Mouse (Mus musculus) heart, embryonic 13.5 days (tissue): ENCODE results near the gene Pak4. TPM values are rescaled to one million over a fixed set of nuclear protein-coding genes. Genes with fewer than 3 reads are reported as not detected.

Experiments
- ATAC-seq: fragments of 200-750 bp; cut with Nextera tagmentation; 2 replicates; pipeline ENCODE4 v1.8.0; 2017; ENCODE audit warnings: moderate TSS enrichment; ENCODE audit not compliant: insufficient number of reproducible peaks, low FRiP score, low TSS enrichment; ENCODE audit errors: extremely low read depth
- H3K27ac ChIP-seq: fragments of 300-500 bp; sonication (generic); replicated peaks from 2 replicates; pipeline ENCODE4 v1.5.1; 2015; ENCODE audit warnings: moderate library complexity, mild to moderate bottlenecking, inconsistent platforms
- H3K27me3 ChIP-seq: fragments of 300-500 bp; sonication (generic); replicated peaks from 2 replicates; pipeline ENCODE4 v1.6.1; 2015; ENCODE audit warnings: mild to moderate bottlenecking, inconsistent platforms
- H3K36me3 ChIP-seq: fragments of 300-500 bp; sonication (generic); 2 replicates; pipeline ENCODE4 v1.6.1; 2015; ENCODE audit warnings: mild to moderate bottlenecking, inconsistent platforms
- H3K4me1 ChIP-seq: fragments of 300-500 bp; sonication (generic); 2 replicates; pipeline ENCODE4 v1.6.1; 2015; ENCODE audit warnings: inconsistent platforms
- H3K4me2 ChIP-seq: fragments of 300-500 bp; sonication (generic); 2 replicates; pipeline ENCODE4 v1.6.1; 2015; ENCODE audit warnings: inconsistent platforms, mild to moderate bottlenecking, moderate library complexity
- H3K4me3 ChIP-seq: fragments of 300-500 bp; sonication (generic); 2 replicates; pipeline ENCODE4 v1.5.1; 2015; ENCODE audit warnings: moderate library complexity, mild to moderate bottlenecking, inconsistent platforms
- H3K9ac ChIP-seq: fragments of 300-500 bp; sonication (generic); 2 replicates; pipeline ENCODE4 v1.6.1; 2015; ENCODE audit warnings: inconsistent platforms, mild to moderate bottlenecking, moderate library complexity
- H3K9me3 ChIP-seq: fragments of 300-500 bp; sonication (generic); 2 replicates; pipeline ENCODE4 v1.6.1; 2016; ENCODE audit warnings: inconsistent platforms
- WGBS: fragments of 180-500 bp; shearing (Covaris S2); methylation state at CpG from one replicate; pipeline ENCODE4 v1.1.7; 2015; ENCODE audit warnings: mixed read lengths; 5-methylcytosine and 5-hydroxymethylcytosine counted together
- polyA plus RNA-seq: library from polyadenylated mRNA; unstranded; fragments of >200 nt; fragmentation: Nextera tagmentation; extraction: Ambion mirVana; gene quantifications from 2 replicates; pipeline ENCODE4 v1.2.1, GENCODE M21; 2015

The Pak4 gene
- polyA plus RNA-seq, 1 experiment from 2014 or later: 27.9 TPM

- H3K4me3 ChIP-seq: no peak overlapping the region
- no peak overlapping the region for H3K27ac ChIP-seq
- H3K9ac ChIP-seq: no peak overlapping the region
- no peaks in the 10 kb centered on the region for H3K27me3 ChIP-seq
- no peak overlapping the region for H3K4me2 ChIP-seq
- peaks cover 93% of the 10 kb centered on the region for H3K4me1 ChIP-seq
- ATAC-seq: no peak
- H3K9me3 ChIP-seq: no peaks in the 10 kb centered on the region
- 83% methylated on average over 11 of the region's 11 CpGs for WGBS
- 0 out of 2 replicates have a peak, but pooled peaks cover under 1% of the 10 kb centered on the region for H3K36me3 ChIP-seq
Measured at GRCm38 (mm10) chr7:28575597-28575996, 22.4 kb downstream of the Pak4 start.

GRCm38 (mm10) chr7:28573236-28573635 is 24.7 kb downstream of the Pak4 start:
- H3K4me3 ChIP-seq: no peak overlapping the region
- H3K9ac ChIP-seq: no peak overlapping the region
- no peak overlapping the region for H3K4me2 ChIP-seq
- no peak for ATAC-seq
- no peaks in the 10 kb centered on the region for H3K27me3 ChIP-seq
- no peaks in the 10 kb centered on the region for H3K9me3 ChIP-seq
- WGBS: 89% methylated on average over 3 of the region's 3 CpGs
- peaks cover 11% of the 10 kb centered on the region for H3K36me3 ChIP-seq
- no peak overlapping the region for H3K27ac ChIP-seq
- peaks cover 81% of the 10 kb centered on the region for H3K4me1 ChIP-seq

GRCm38 (mm10) chr7:28572689-28573088 is 25.3 kb downstream of the Pak4 start:
- 0 out of 2 replicates have a peak overlapping the region, but pooled peaks have one; percentile 15 for H3K9ac ChIP-seq
- no peak overlapping the region for H3K27ac ChIP-seq
- H3K4me3 ChIP-seq: no peak overlapping the region
- H3K27me3 ChIP-seq: no peaks in the 10 kb centered on the region
- H3K4me1 ChIP-seq: peaks cover 76% of the 10 kb centered on the region
- no peak for ATAC-seq
- no peak overlapping the region for H3K4me2 ChIP-seq
- peaks cover 16% of the 10 kb centered on the region for H3K36me3 ChIP-seq
- no peaks in the 10 kb centered on the region for H3K9me3 ChIP-seq
- 78% methylated on average over 5 of the region's 5 CpGs for WGBS

- Histone ChIP-seq H3K27ac (peak overlapping the region; percentile 30), H3K4me1 (peaks cover 60% of the 10 kb centered on the region), H3K4me2 (no peak overlapping the region), H3K27me3 (no peaks in the 10 kb centered on the region), H3K9me3 (no peaks in the 10 kb centered on the region), H3K4me3 (no peak overlapping the region), H3K36me3 (peaks cover 31% of the 10 kb centered on the region), H3K9ac (peak overlapping the region; percentile 58)
- no peak for ATAC-seq
- 38% methylated on average over 5 of the region's 5 CpGs for WGBS
Measured at GRCm38 (mm10) chr7:28570982-28571682, 26.9 kb downstream of the Pak4 start.

- H3K9ac ChIP-seq: peak overlapping the region; percentile 58
- peaks cover 38% of the 10 kb centered on the region for H3K36me3 ChIP-seq
- no peak overlapping the region for H3K4me3 ChIP-seq
- H3K27me3 ChIP-seq: no peaks in the 10 kb centered on the region
- no peaks in the 10 kb centered on the region for H3K9me3 ChIP-seq
- ATAC-seq: no peak
- no peak overlapping the region for H3K4me2 ChIP-seq
- H3K27ac ChIP-seq: peak overlapping the region; percentile 30
- WGBS: 55% methylated on average over 12 of the region's 12 CpGs
- peaks cover 54% of the 10 kb centered on the region for H3K4me1 ChIP-seq
Measured at GRCm38 (mm10) chr7:28570291-28570981, 27.5 kb downstream of the Pak4 start.

GRCm38 (mm10) chr7:28568253-28568652 is 29.7 kb downstream of the Pak4 start:
- Histone ChIP-seq H3K4me2 (no peak overlapping the region), H3K9me3 (no peaks in the 10 kb centered on the region), H3K9ac (no peak overlapping the region; the same call in 1 of the 2 replicates), H3K27me3 (no peaks in the 10 kb centered on the region), H3K27ac (no peak overlapping the region), H3K4me3 (no peak overlapping the region), H3K4me1 (peaks cover 38% of the 10 kb centered on the region), H3K36me3 (peaks cover 60% of the 10 kb centered on the region)
- no peak for ATAC-seq

- H3K27me3 ChIP-seq: no peaks in the 10 kb centered on the region
- WGBS: 72% methylated on average over 4 of the region's 4 CpGs
- H3K36me3 ChIP-seq: peaks cover 67% of the 10 kb centered on the region
- no peak overlapping the region for H3K4me3 ChIP-seq
- H3K27ac ChIP-seq: no peak overlapping the region
- no peak overlapping the region for H3K4me2 ChIP-seq
- H3K4me1 ChIP-seq: peaks cover 31% of the 10 kb centered on the region
- H3K9me3 ChIP-seq: no peaks in the 10 kb centered on the region
- H3K9ac ChIP-seq: no peak overlapping the region
- no peak for ATAC-seq
Measured at GRCm38 (mm10) chr7:28567539-28567938, 30.4 kb downstream of the Pak4 start.

GRCm38 (mm10) chr7:28565407-28565806 is 32.6 kb downstream of the Pak4 start:
- Histone ChIP-seq H3K4me2 (no peak overlapping the region), H3K4me3 (no peak overlapping the region), H3K9ac (no peak overlapping the region), H3K9me3 (no peaks in the 10 kb centered on the region), H3K4me1 (peaks cover 10% of the 10 kb centered on the region), H3K27ac (no peak overlapping the region), H3K27me3 (no peaks in the 10 kb centered on the region), H3K36me3 (peaks cover 89% of the 10 kb centered on the region)
- WGBS: 77% methylated on average over 5 of the region's 5 CpGs
- no peak for ATAC-seq

- 92% methylated on average over 13 of the region's 13 CpGs for WGBS
Measured at GRCm38 (mm10) chr7:28562951-28563350, 35.0 kb downstream of the Pak4 start.

GRCm38 (mm10) chr7:28562371-28562770 is 35.6 kb downstream of the Pak4 start:
- Histone ChIP-seq H3K27ac (no peak overlapping the region), H3K36me3 (peaks cover 91% of the 10 kb centered on the region), H3K4me2 (no peak overlapping the region), H3K4me3 (no peak overlapping the region), H3K27me3 (no peaks in the 10 kb centered on the region), H3K4me1 (peaks cover 17% of the 10 kb centered on the region), H3K9me3 (no peaks in the 10 kb centered on the region), H3K9ac (no peak overlapping the region)
- 86% methylated on average over 13 of the region's 13 CpGs for WGBS
- no peak for ATAC-seq

More at GRCm38 (mm10) chr7:28562951-28563350, 35.0 kb downstream of the Pak4 start:
- Histone ChIP-seq H3K9me3 (no peaks in the 10 kb centered on the region), H3K4me2 (no peak overlapping the region), H3K4me1 (peaks cover 11% of the 10 kb centered on the region), H3K9ac (no peak overlapping the region), H3K36me3 (peaks cover 97% of the 10 kb centered on the region), H3K27me3 (no peaks in the 10 kb centered on the region), H3K4me3 (no peak overlapping the region), H3K27ac (no peak overlapping the region)
- ATAC-seq: no peak

GRCm38 (mm10) chr7:28561967-28562366 is 36.0 kb downstream of the Pak4 start:
- Histone ChIP-seq H3K27ac (no peak overlapping the region), H3K4me2 (no peak overlapping the region), H3K9me3 (no peaks in the 10 kb centered on the region), H3K4me1 (peaks cover 21% of the 10 kb centered on the region), H3K27me3 (no peaks in the 10 kb centered on the region), H3K36me3 (peaks cover 87% of the 10 kb centered on the region), H3K4me3 (no peak overlapping the region), H3K9ac (no peak overlapping the region)
- ATAC-seq: no peak
- WGBS: 81% methylated on average over 11 of the region's 11 CpGs
